Mouse (Mus musculus) WW6 (cell line): ENCODE data around the gene Nfkbil1.

Source experiments
- DNase-seq: peaks from one replicate; pipeline ENCODE4 v3.0.0-alpha.2; 2013; ENCODE audit warnings: low read depth, low spot score

Nfkbil1 gene

GRCm38 (mm10) chr17:35235614-35236389, at the start of gene Nfkbil1:
Gene Nfkbil1, minus strand, starts transcription at chr17:35235792.
- peak; percentile 83 for DNase-seq

- no peak for DNase-seq
These were observed 44.7 kb upstream of the Nfkbil1 start for GRCm38 (mm10) chr17:35280276-35280675.

GRCm38 (mm10) chr17:35278957-35279688, 43.5 kb upstream of the Nfkbil1 start:
- no peak for DNase-seq

- DNase-seq = no peak
These were observed 42.5 kb upstream of the Nfkbil1 start for GRCm38 (mm10) chr17:35278049-35278448.

- DNase-seq = no peak
These were observed 40.8 kb upstream of the Nfkbil1 start for GRCm38 (mm10) chr17:35276304-35276864.

- DNase-seq = no peak
These were observed 39.2 kb upstream of the Nfkbil1 start for GRCm38 (mm10) chr17:35274770-35275169.

GRCm38 (mm10) chr17:35272249-35272648, 36.7 kb upstream of the Nfkbil1 start:
- no peak for DNase-seq

GRCm38 (mm10) chr17:35269653-35270347, 34.2 kb upstream of the Nfkbil1 start:
- no peak for DNase-seq

GRCm38 (mm10) chr17:35267399-35268086, 32.0 kb upstream of the Nfkbil1 start:
- no peak for DNase-seq

GRCm38 (mm10) chr17:35263523-35263883, 27.9 kb upstream of the Nfkbil1 start:
- no peak for DNase-seq

- no peak for DNase-seq
These were observed 27.3 kb upstream of the Nfkbil1 start, which contains the start of gene H2-D1 for GRCm38 (mm10) chr17:35262664-35263522. Gene H2-D1, plus strand, starts transcription at chr17:35262730.

GRCm38 (mm10) chr17:35261651-35262050, 26.1 kb upstream of the Nfkbil1 start:
- no peak for DNase-seq

- no peak for DNase-seq
These were observed 24.0 kb upstream of the Nfkbil1 start for GRCm38 (mm10) chr17:35259621-35260020.

GRCm38 (mm10) chr17:35258492-35259478, 23.2 kb upstream of the Nfkbil1 start:
- no peak for DNase-seq

- DNase-seq = no peak
These were observed 22.4 kb upstream of the Nfkbil1 start for GRCm38 (mm10) chr17:35257824-35258491.

GRCm38 (mm10) chr17:35257378-35257777, 21.8 kb upstream of the Nfkbil1 start:
- DNase-seq = no peak

- DNase-seq = no peak
These were observed 20.1 kb upstream of the Nfkbil1 start for GRCm38 (mm10) chr17:35255704-35256103.

GRCm38 (mm10) chr17:35255301-35255700, 19.7 kb upstream of the Nfkbil1 start:
- no peak for DNase-seq
